Mouse (Mus musculus): ENCODE measurements around the gene Tnip2. TPM values are rescaled to one million over a fixed set of nuclear protein-coding genes. Genes with fewer than 3 reads are reported as not detected.

The Tnip2 gene
- polyA plus RNA-seq, 1 experiment from 2014 or later = 34.4 TPM

- Histone ChIP-seq H3K27me3 (no peaks in the 10 kb centered on the region), H3K4me3 (replicated peaks) (no peak overlapping the region), H3K9ac (no peak overlapping the region), H3K4me1 (no peaks in the 10 kb centered on the region), H3K9me3 (replicated peaks) (no peaks in the 10 kb centered on the region), H3K27ac (replicated peaks) (no peak overlapping the region), H3K36me3 (peaks cover 87% of the 10 kb centered on the region), H3K4me2 (replicated peaks) (no peak overlapping the region)
- WGBS = 96% methylated on average over 4 of the region's 4 CpGs
- no peak for ATAC-seq (ENCODE audit: insufficient number of reproducible peaks, low FRiP score, low TSS enrichment, low read depth)
Measured at GRCm38 (mm10) chr5:34461294-34461693, 52.5 kb downstream of the Tnip2 start.

GRCm38 (mm10) chr5:34458994-34459393 is 54.8 kb downstream of the Tnip2 start:
- Histone ChIP-seq H3K4me1 (no peaks in the 10 kb centered on the region), H3K4me3 (replicated peaks) (no peak overlapping the region), H3K36me3 (peaks cover 77% of the 10 kb centered on the region), H3K27ac (replicated peaks) (no peak overlapping the region), H3K9me3 (replicated peaks) (no peaks in the 10 kb centered on the region), H3K9ac (no peak overlapping the region), H3K27me3 (no peaks in the 10 kb centered on the region), H3K4me2 (replicated peaks) (no peak overlapping the region)
- 81% methylated on average over 1 of the region's 1 CpGs for WGBS
- no peak for ATAC-seq (ENCODE audit: insufficient number of reproducible peaks, low FRiP score, low TSS enrichment, low read depth)

GRCm38 (mm10) chr5:34446207-34446606 is 67.6 kb downstream of the Tnip2 start:
- Histone ChIP-seq H3K36me3 (peaks cover 67% of the 10 kb centered on the region), H3K4me3 (replicated peaks) (no peak overlapping the region), H3K9ac (no peak overlapping the region), H3K27ac (replicated peaks) (no peak overlapping the region), H3K27me3 (no peaks in the 10 kb centered on the region), H3K9me3 (replicated peaks) (no peaks in the 10 kb centered on the region), H3K4me2 (replicated peaks) (no peak overlapping the region), H3K4me1 (no peaks in the 10 kb centered on the region)
- 80% methylated on average over 9 of the region's 9 CpGs for WGBS
- ATAC-seq (ENCODE audit: insufficient number of reproducible peaks, low FRiP score, low TSS enrichment, low read depth) = no peak

Other genes starting within 250 kb of the Tnip2 start
- gene Zfyve28, start 225.5 kb downstream of the Tnip2 start, polyA plus RNA-seq (2015; fragmentation: Nextera tagmentation; extraction: Ambion mirVana) = 0.84 and 1.2 TPM in 2 replicates
- 0.35 and 0.88 TPM in 2 replicates for gene Cfap99, start 225.4 kb downstream of the Tnip2 start, polyA plus RNA-seq (2015; fragmentation: Nextera tagmentation; extraction: Ambion mirVana)
- 142 and 147 TPM in 2 replicates for gene Rnf4, start 177.7 kb downstream of the Tnip2 start, polyA plus RNA-seq (2015; fragmentation: Nextera tagmentation; extraction: Ambion mirVana)
- 13.2 and 13.5 TPM in 2 replicates for gene Fam193a, start 144.1 kb downstream of the Tnip2 start, polyA plus RNA-seq (2015; fragmentation: Nextera tagmentation; extraction: Ambion mirVana)
- gene Sh3bp2, start 11.8 kb upstream of the Tnip2 start, polyA plus RNA-seq (2015; fragmentation: Nextera tagmentation; extraction: Ambion mirVana) = 8.2 and 8.3 TPM in 2 replicates
- 186 and 190 TPM in 2 replicates for gene Add1, start 59.7 kb upstream of the Tnip2 start, polyA plus RNA-seq (2015; fragmentation: Nextera tagmentation; extraction: Ambion mirVana)
- 126 and 148 TPM in 2 replicates for gene Mfsd10, start 123.2 kb upstream of the Tnip2 start, polyA plus RNA-seq (2015; fragmentation: Nextera tagmentation; extraction: Ambion mirVana)
- gene Nop14, start 146.2 kb upstream of the Tnip2 start, polyA plus RNA-seq (2015; fragmentation: Nextera tagmentation; extraction: Ambion mirVana) = 23.3 and 26.2 TPM in 2 replicates
- 2.7 and 4.6 TPM in 2 replicates for gene Grk4, start 146.4 kb upstream of the Tnip2 start, polyA plus RNA-seq (2015; fragmentation: Nextera tagmentation; extraction: Ambion mirVana)
- gene Htt, start 247.7 kb upstream of the Tnip2 start, polyA plus RNA-seq (2015; fragmentation: Nextera tagmentation; extraction: Ambion mirVana) = 11.8 and 12.7 TPM in 2 replicates

All from embryonic facial prominence, embryonic 15.5 days (tissue).